Mouse (Mus musculus) lung, embryonic 14.5 days (tissue): ENCODE measurements at regions not wholly inside any gene's neighbourhood (a gene's known extent, or its start where the extent isn't known, plus 50 kb on each side); places are given as distances from the start of the nearest gene placed in this dataset.

Source experiments
- ATAC-seq: fragments of 200-750 bp; cut with Nextera tagmentation; 2 replicates; pipeline ENCODE4 v1.8.0; 2017; ENCODE audit warnings: mild to moderate bottlenecking, moderate TSS enrichment, moderate library complexity; ENCODE audit not compliant: insufficient read depth
- DNase-seq: peaks from one replicate; pipeline ENCODE4 v3.0.0-alpha.2; 2015
- H3K27ac ChIP-seq: fragments of 300-500 bp; sonication (generic); 2 replicates; pipeline ENCODE4 v1.5.1; 2014; ENCODE audit warnings: low read depth, mild to moderate bottlenecking, moderate library complexity
- H3K27me3 ChIP-seq: fragments of 300-500 bp; sonication (generic); 2 replicates; pipeline ENCODE4 v1.6.1; 2014; ENCODE audit warnings: low read length, control low read depth; ENCODE audit not compliant: insufficient read depth
- H3K36me3 ChIP-seq: fragments of 300-500 bp; sonication (generic); 2 replicates; pipeline ENCODE4 v1.6.1; 2014; ENCODE audit warnings: control low read depth; ENCODE audit not compliant: insufficient read depth
- H3K4me1 ChIP-seq: fragments of 300-500 bp; sonication (generic); 2 replicates; pipeline ENCODE4 v1.6.1; 2014; ENCODE audit warnings: antibody characterized with exemption, control low read depth; ENCODE audit not compliant: insufficient read depth
- H3K4me2 ChIP-seq: fragments of 300-500 bp; sonication (generic); 2 replicates; pipeline ENCODE4 v1.6.1; 2014; ENCODE audit warnings: mild to moderate bottlenecking
- H3K4me3 ChIP-seq: fragments of 300-500 bp; sonication (generic); 2 replicates; pipeline ENCODE4 v1.5.1; 2014; ENCODE audit warnings: low read depth, low read length
- H3K9ac ChIP-seq: fragments of 300-500 bp; sonication (generic); 2 replicates; pipeline ENCODE4 v1.6.1; 2014
- H3K9me3 ChIP-seq: fragments of 300-500 bp; sonication (generic); 2 replicates; pipeline ENCODE4 v1.6.1; 2016; ENCODE audit warnings: low read depth, low read length, control low read depth
- CTCF ChIP-seq: IDR thresholded peaks from 2 replicates; pipeline ENCODE4 v1.5.1; 2016; ENCODE audit warnings: antibody characterized with exemption, low read depth
- WGBS: fragments of 180-500 bp; shearing (Covaris S2); extraction: QIAGEN DNeasy Blood & Tissue Kit; methylation state at CpG from one replicate; pipeline ENCODE4 v1.1.7; 2014; 5-methylcytosine and 5-hydroxymethylcytosine counted together

GRCm38 (mm10) chr19:48090393-48090792 lies 115.4 kb upstream of the Sorcs3 start:
- peak; percentile 47 for DNase-seq

GRCm38 (mm10) chr19:48097363-48097762 lies 108.5 kb upstream of the Sorcs3 start:
- no peaks in the 10 kb centered on the region for H3K27me3 ChIP-seq
- ATAC-seq (no peak), DNase-seq (no peak)
- H3K27ac ChIP-seq: no peak overlapping the region
- no peaks in the 10 kb centered on the region for H3K36me3 ChIP-seq
- H3K9me3 ChIP-seq: no peaks in the 10 kb centered on the region
- 76% methylated on average over 5 of the region's 5 CpGs for WGBS
- H3K4me1 ChIP-seq: no peaks in the 10 kb centered on the region
- no peak overlapping the region for H3K4me3 ChIP-seq
- H3K9ac ChIP-seq: no peak overlapping the region
- H3K4me2 ChIP-seq: no peak overlapping the region
- TF ChIP-seq CTCF: no peak

More at GRCm38 (mm10) chr19:48090393-48090792, 115.4 kb upstream of the Sorcs3 start:
- no peak overlapping the region for H3K4me2 ChIP-seq
- no peaks in the 10 kb centered on the region for H3K27me3 ChIP-seq
- peak; percentile 64 for TF ChIP-seq CTCF
- no peak for ATAC-seq
- H3K27ac ChIP-seq: no peak overlapping the region
- no peaks in the 10 kb centered on the region for H3K9me3 ChIP-seq
- no peaks in the 10 kb centered on the region for H3K4me1 ChIP-seq
- WGBS: 16% methylated on average over 3 of the region's 3 CpGs
- no peaks in the 10 kb centered on the region for H3K36me3 ChIP-seq
- H3K9ac ChIP-seq: no peak overlapping the region
- no peak overlapping the region for H3K4me3 ChIP-seq

- no peak for DNase-seq
Measured at GRCm38 (mm10) chr19:48097942-48098596, 107.8 kb upstream of the Sorcs3 start.

GRCm38 (mm10) chr19:48100991-48101390 lies 104.8 kb upstream of the Sorcs3 start:
- H3K4me1 ChIP-seq: no peaks in the 10 kb centered on the region
- no peak for TF ChIP-seq CTCF
- no peak overlapping the region for H3K4me3 ChIP-seq
- 66% methylated on average over 6 of the region's 6 CpGs for WGBS
- H3K27ac ChIP-seq: no peak overlapping the region
- H3K9me3 ChIP-seq: no peaks in the 10 kb centered on the region
- ATAC-seq (no peak), DNase-seq (no peak)
- no peaks in the 10 kb centered on the region for H3K27me3 ChIP-seq
- no peak overlapping the region for H3K9ac ChIP-seq
- no peak overlapping the region for H3K4me2 ChIP-seq
- no peaks in the 10 kb centered on the region for H3K36me3 ChIP-seq

More at GRCm38 (mm10) chr19:48097942-48098596, 107.8 kb upstream of the Sorcs3 start:
- Histone ChIP-seq H3K36me3 (no peaks in the 10 kb centered on the region), H3K4me3 (no peak overlapping the region), H3K27ac (no peak overlapping the region), H3K27me3 (no peaks in the 10 kb centered on the region), H3K4me1 (no peaks in the 10 kb centered on the region), H3K4me2 (no peak overlapping the region), H3K9ac (no peak overlapping the region), H3K9me3 (no peaks in the 10 kb centered on the region)
- no peak for ATAC-seq
- TF ChIP-seq CTCF: no peak
- 39% methylated on average over 5 of the region's 5 CpGs for WGBS

GRCm38 (mm10) chr19:48115155-48115554 lies 90.7 kb upstream of the Sorcs3 start:
- Histone ChIP-seq H3K4me3 (no peak overlapping the region), H3K9me3 (no peaks in the 10 kb centered on the region), H3K4me1 (no peaks in the 10 kb centered on the region), H3K4me2 (no peak overlapping the region), H3K27me3 (peaks cover 6% of the 10 kb centered on the region; the same call in 1 of the 2 replicates), H3K27ac (no peak overlapping the region), H3K9ac (no peak overlapping the region), H3K36me3 (no peaks in the 10 kb centered on the region)
- TF ChIP-seq CTCF: no peak
- DNase-seq (no peak), ATAC-seq (no peak)
- WGBS: 55% methylated on average over 9 of the region's 9 CpGs

GRCm38 (mm10) chr19:48115728-48116127 lies 90.1 kb upstream of the Sorcs3 start:
- no peaks in the 10 kb centered on the region for H3K36me3 ChIP-seq
- no peak overlapping the region for H3K9ac ChIP-seq
- H3K27me3 ChIP-seq: peaks cover 6% of the 10 kb centered on the region; the same call in 1 of the 2 replicates
- no peak overlapping the region for H3K4me3 ChIP-seq
- no peak for DNase-seq
- H3K4me2 ChIP-seq: no peak overlapping the region
- no peaks in the 10 kb centered on the region for H3K9me3 ChIP-seq
- ATAC-seq: no peak
- no peak overlapping the region for H3K27ac ChIP-seq
- no peak for TF ChIP-seq CTCF
- 72% methylated on average over 8 of the region's 8 CpGs for WGBS
- no peaks in the 10 kb centered on the region for H3K4me1 ChIP-seq

- peak; percentile 67 for DNase-seq
- 4% methylated on average over 4 of the region's 4 CpGs for WGBS
- H3K27ac ChIP-seq: no peak overlapping the region
Measured at GRCm38 (mm10) chr19:48116689-48117088, 89.1 kb upstream of the Sorcs3 start.

More at GRCm38 (mm10) chr19:48116689-48117088, 89.1 kb upstream of the Sorcs3 start:
- ATAC-seq: no peak
- H3K9me3 ChIP-seq: no peaks in the 10 kb centered on the region
- H3K9ac ChIP-seq: no peak overlapping the region
- H3K4me3 ChIP-seq: no peak overlapping the region
- no peak overlapping the region for H3K4me2 ChIP-seq
- H3K4me1 ChIP-seq: no peaks in the 10 kb centered on the region
- no peaks in the 10 kb centered on the region for H3K36me3 ChIP-seq
- peaks cover 1% of the 10 kb centered on the region; the same call in 1 of the 2 replicates for H3K27me3 ChIP-seq
- TF ChIP-seq CTCF: no peak
